ENCODE assay signal across 10 mouse cellular contexts in genomic region chr4:150889955-150890315, GRCm38 (mm10). TPM values are rescaled to one million over a fixed set of nuclear protein-coding genes. Genes with fewer than 3 reads are reported as not detected.
DNase-seq lines count a peak whose midpoint lies in the region; ATAC-seq and TF ChIP-seq lines count a peak whose summit lies in the region.
"Had no signal": no experiment of that assay in that cellular context is flagged by ENCODE, and none has a peak within 500 bp of the region (broad histone marks: within the 10 kb centered on the region; RNA-seq: fewer than 3 reads in every experiment).

No protein-coding gene starts in this region.

- peak overlapping the region; percentile 48 for H3K4me2 ChIP-seq in heart, postnatal 0 days (ENCODE audit: low read depth, low read length)
- peak overlapping the region; percentile 49 for H3K4me2 ChIP-seq in intestine, embryonic 15.5 days (replicated peaks)
- peak overlapping the region; percentile 42 for H3K4me2 ChIP-seq in liver, postnatal 0 days (ENCODE audit: low read depth, low read length)

- no peaks in the 10 kb centered on the region for H3K36me3 ChIP-seq in heart, postnatal 0 days (replicated peaks; ENCODE audit: control insufficient read depth, insufficient read depth, low read length)
- H3K36me3 ChIP-seq in intestine, embryonic 15.5 days = no peaks in the 10 kb centered on the region
- H3K36me3 ChIP-seq in liver, postnatal 0 days (replicated peaks; ENCODE audit: insufficient read depth, low read length) = no peaks in the 10 kb centered on the region

- H3K4me1 ChIP-seq in heart, postnatal 0 days (ENCODE audit: control insufficient read depth, insufficient read depth) = no peaks in the 10 kb centered on the region
- H3K4me1 ChIP-seq in intestine, embryonic 15.5 days (replicated peaks) = peaks cover 29% of the 10 kb centered on the region
- peaks cover 10% of the 10 kb centered on the region for H3K4me1 ChIP-seq in liver, postnatal 0 days (ENCODE audit: insufficient read depth)

- no peak for TF ChIP-seq EP300 in heart, postnatal 0 days (IDR thresholded peaks at IDR 0.05; ENCODE audit: low read depth)
- TF ChIP-seq EP300 in liver, postnatal 0 days (IDR thresholded peaks at IDR 0.05; ENCODE audit: low read depth) = no peak

- H3K9ac ChIP-seq in heart, postnatal 0 days (replicated peaks; ENCODE audit: low read depth, low read length) = no peak overlapping the region
- 0 out of 2 replicates have a peak overlapping the region, but pooled peaks have one; percentile 3 for H3K9ac ChIP-seq in intestine, embryonic 15.5 days
- H3K9ac ChIP-seq in liver, postnatal 0 days (replicated peaks) = peak overlapping the region; percentile 13; the same call in 1 of the 2 replicates

- ATAC-seq in heart, postnatal 0 days (ENCODE audit: insufficient read depth, low read depth) = no peak
- ATAC-seq in intestine, embryonic 15.5 days = peak; percentile 75
- peak; percentile 73 for ATAC-seq in liver, postnatal 0 days
- ATAC-seq: inflammation-experienced regulatory T-cells, adult 6 months had no signal

- H3K27ac ChIP-seq in heart, postnatal 0 days (ENCODE audit: low read depth) = no peak overlapping the region
- H3K27ac ChIP-seq in intestine, embryonic 15.5 days = peak overlapping the region; percentile 56
- H3K27ac ChIP-seq in liver, postnatal 0 days (ENCODE audit: low read depth) = peak overlapping the region; percentile 80

- WGBS in heart, postnatal 0 days = 46% methylated on average over 13 of the region's 13 CpGs
- WGBS in intestine, embryonic 15.5 days = 22% methylated on average over 13 of the region's 13 CpGs
- 58% methylated on average over 13 of the region's 13 CpGs for WGBS in liver, postnatal 0 days (ENCODE audit: insufficient replicate concordance)

- TF ChIP-seq CTCF in heart, postnatal 0 days (IDR thresholded peaks at IDR 0.05; ENCODE audit: low read depth) = no peak
- no peak for TF ChIP-seq CTCF in liver, postnatal 0 days (IDR thresholded peaks at IDR 0.05; ENCODE audit: low read depth)

- H3K9me3 ChIP-seq in heart, postnatal 0 days (replicated peaks; ENCODE audit: control insufficient read depth, low read length) = no peaks in the 10 kb centered on the region
- no peaks in the 10 kb centered on the region for H3K9me3 ChIP-seq in intestine, embryonic 15.5 days
- no peaks in the 10 kb centered on the region for H3K9me3 ChIP-seq in liver, postnatal 0 days (ENCODE audit: low read length)

- peak overlapping the region; percentile 7; the same call in 1 of the 2 replicates for H3K4me3 ChIP-seq in heart, postnatal 0 days (ENCODE audit: low read depth, low read length)
- H3K4me3 ChIP-seq in intestine, embryonic 15.5 days (replicated peaks) = no peak overlapping the region
- peak overlapping the region; percentile 5; the same call in 1 of the 2 replicates for H3K4me3 ChIP-seq in liver, postnatal 0 days (ENCODE audit: low read depth, low read length)

- no peak for DNase-seq in heart, postnatal 0 days (ENCODE audit: low spot score)
- DNase-seq in heart, postnatal 14 days = no peak
- peak; percentile 47 for DNase-seq in ES-CJ7 (ENCODE audit: low read depth, low spot score)
- peak; percentile 69 for DNase-seq in liver, postnatal 0 days
- DNase-seq in spleen, postnatal 4 days (ENCODE audit: low spot score in 2 of 2) = no peak
- DNase-seq in spleen, adult 12 weeks (ENCODE audit: low spot score) = no peak
- DNase-seq in frontal cortex, postnatal 10 days (ENCODE audit: low spot score in 2 of 2) = no peak

- intact Hi-C loops in heart, postnatal 14 days (cut with DNase I) = no loop called here

- no peaks in the 10 kb centered on the region for H3K27me3 ChIP-seq in heart, postnatal 0 days (ENCODE audit: control insufficient read depth, insufficient read depth, low read length)
- no peaks in the 10 kb centered on the region for H3K27me3 ChIP-seq in intestine, embryonic 15.5 days (replicated peaks)
- H3K27me3 ChIP-seq in liver, postnatal 0 days (ENCODE audit: insufficient read depth, low read length) = no peaks in the 10 kb centered on the region

RNA-seq across cellular contexts. Expression of gene Park7, which starts 24.3 kb away (rescaled TPM):
- 120 and 152 TPM in 2 replicates for total RNA-seq in heart, postnatal 0 days (2014; rRNA removed; ENCODE audit: low replicate concordance)
- 322 and 333 TPM in 2 replicates for polyA plus RNA-seq in heart, postnatal 0 days (2015; fragmentation: Nextera tagmentation; extraction: Ambion mirVana)
- total RNA-seq in heart, postnatal 14 days (2021) = 100 to 1,000 TPM; 200 to 218 TPM
- polyA plus RNA-seq in intestine, embryonic 15.5 days (2015; fragmentation: Nextera tagmentation; extraction: Ambion mirVana) = 410 and 432 TPM in 2 replicates
- polyA plus RNA-seq in liver, postnatal 0 days (2015; fragmentation: Nextera tagmentation; extraction: Ambion mirVana) = 227 and 228 TPM in 2 replicates

RNA-seq across cellular contexts. Expression of gene Tnfrsf9, which starts 24.4 kb away (rescaled TPM):
- 2.0 and 3.5 TPM in 2 replicates for total RNA-seq in heart, postnatal 0 days (2014; rRNA removed; ENCODE audit: low replicate concordance)
- polyA plus RNA-seq in heart, postnatal 0 days (2015; fragmentation: Nextera tagmentation; extraction: Ambion mirVana) = 0.36 and 0.53 TPM in 2 replicates
- total RNA-seq in heart, postnatal 14 days (2021) = under 1 TPM; 0.29 to 0.45 TPM
- 1.5 and 1.7 TPM in 2 replicates for polyA plus RNA-seq in intestine, embryonic 15.5 days (2015; fragmentation: Nextera tagmentation; extraction: Ambion mirVana)
- 0.33 and 0.36 TPM in 2 replicates for polyA plus RNA-seq in liver, postnatal 0 days (2015; fragmentation: Nextera tagmentation; extraction: Ambion mirVana)
- total RNA-seq: midbrain, postnatal 0 days had no signal

RNA-seq across cellular contexts. Expression of gene Errfi1, which starts 36.2 kb away (rescaled TPM):
- 16.0 and 33.7 TPM in 2 replicates for total RNA-seq in heart, postnatal 0 days (2014; rRNA removed; ENCODE audit: low replicate concordance)
- 7.4 and 7.9 TPM in 2 replicates for polyA plus RNA-seq in heart, postnatal 0 days (2015; fragmentation: Nextera tagmentation; extraction: Ambion mirVana)
- 10 to 100 TPM; 38.4 to 44.5 TPM for total RNA-seq in heart, postnatal 14 days (2021)
- 27.8 and 28.1 TPM in 2 replicates for polyA plus RNA-seq in intestine, embryonic 15.5 days (2015; fragmentation: Nextera tagmentation; extraction: Ambion mirVana)
- polyA plus RNA-seq in liver, postnatal 0 days (2015; fragmentation: Nextera tagmentation; extraction: Ambion mirVana) = 141 and 148 TPM in 2 replicates

Comparison
In these comparisons a context has a peak if more than half of its experiments do, and no peak if none do; other contexts are left out.
1. DNase-seq: peak in ES-CJ7 (single experiment) and liver, postnatal 0 days (single experiment); none in heart, postnatal 0 days (single experiment), heart, postnatal 14 days (0 of 2), spleen, postnatal 4 days (0 of 2), spleen, adult 12 weeks (single experiment) and frontal cortex, postnatal 10 days (0 of 2).
2. Peak in every context shown above with its lines, with median percentiles within 50 percentile points of each other: H3K4me2 ChIP-seq.